Mouse (Mus musculus): ENCODE results near the gene Syt16. TPM values are rescaled to one million over a fixed set of nuclear protein-coding genes. Genes with fewer than 3 reads are reported as not detected.

The Syt16 gene
- total RNA-seq, 2 experiments from 2014 or later: 96.3 to 101 TPM

Other genes with a start within 250 kb of the Syt16 start
- 10 to 100 TPM; 56.7 to 58.9 TPM for gene Hif1a, start 96.3 kb upstream of the Syt16 start, total RNA-seq (2021)
- 10 to 100 TPM; 11.8 to 16.9 TPM for gene Gm49321, start 60.0 kb upstream of the Syt16 start, total RNA-seq (2021)
- 10 to 100 TPM; 40.6 to 43.2 TPM for gene Snapc1, start 33.2 kb upstream of the Syt16 start, total RNA-seq (2021)